In the genomic region with DNA sequence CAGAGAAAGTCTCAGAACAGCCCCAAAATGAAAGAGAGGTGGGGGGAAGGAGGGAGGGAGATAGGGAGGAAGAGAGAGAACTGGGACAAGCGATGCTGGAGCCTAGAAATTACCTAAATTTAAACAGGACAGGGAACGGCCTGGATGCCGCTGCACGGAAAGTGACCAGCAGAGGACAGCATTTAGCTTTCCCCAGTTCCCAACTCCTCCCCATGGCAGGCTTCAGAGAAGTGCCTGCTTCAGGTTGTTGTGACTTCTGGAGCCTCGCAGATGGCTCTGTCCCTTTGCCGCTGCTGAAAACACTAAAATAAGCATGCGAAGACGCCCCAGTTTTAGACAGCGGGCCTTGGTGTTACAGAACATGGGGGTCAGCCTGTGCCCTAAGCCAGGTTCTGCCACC, we compare ENCODE assay signal across 8 mouse cellular contexts. TPM values are rescaled to one million over a fixed set of nuclear protein-coding genes. Genes with fewer than 3 reads are reported as not detected.
DNase-seq lines count a peak whose midpoint lies in the region; ATAC-seq and TF ChIP-seq lines count a peak whose summit lies in the region.

No protein-coding gene starts in this region.

- WGBS in kidney, embryonic 14.5 days = 6% methylated on average over 9 of the region's 9 CpGs
- 15% methylated on average over 9 of the region's 9 CpGs for WGBS in liver, embryonic 14.5 days (ENCODE audit: insufficient replicate concordance)
- 8% methylated on average over 9 of the region's 9 CpGs for WGBS in neural tube, embryonic 13.5 days

- TF ChIP-seq POLR2A in cortical plate, adult 2 months (IDR thresholded peaks at IDR 0.05; ENCODE audit: extremely low read depth, insufficient read depth, low read length) = no peak

- TF ChIP-seq CTCF in cortical plate, adult 2 months (IDR thresholded peaks at IDR 0.05; ENCODE audit: extremely low read depth, insufficient read depth, low read length) = peak; percentile 98
- peak; percentile 82 for TF ChIP-seq CTCF in liver, embryonic 14.5 days (IDR thresholded peaks at IDR 0.05; ENCODE audit: low read depth)

- no peaks in the 10 kb centered on the region for H3K9me3 ChIP-seq in kidney, embryonic 14.5 days (ENCODE audit: control insufficient read depth, low read length)
- H3K9me3 ChIP-seq in liver, embryonic 14.5 days (ENCODE audit: control insufficient read depth, low read length) = no peaks in the 10 kb centered on the region
- H3K9me3 ChIP-seq in neural tube, embryonic 13.5 days = no peaks in the 10 kb centered on the region

- no peaks in the 10 kb centered on the region for H3K4me1 ChIP-seq in cortical plate, adult 2 months (ENCODE audit: control insufficient read depth, insufficient read depth, low read length)
- no peaks in the 10 kb centered on the region for H3K4me1 ChIP-seq in kidney, embryonic 14.5 days (ENCODE audit: control insufficient read depth, insufficient read depth, low read length)
- H3K4me1 ChIP-seq in liver, embryonic 14.5 days (replicated peaks; ENCODE audit: control insufficient read depth in 2 of 2, insufficient read depth in 2 of 2, low read length in 1 of 2) = peaks cover 0 to 2% of the 10 kb centered on the region in 2 experiments; a peak in 1 of 4 replicates
- no peaks in the 10 kb centered on the region; the same call in 1 of the 2 replicates for H3K4me1 ChIP-seq in neural tube, embryonic 13.5 days (replicated peaks)

- no peaks in the 10 kb centered on the region for H3K27me3 ChIP-seq in kidney, embryonic 14.5 days (ENCODE audit: control insufficient read depth, insufficient read depth, low read length)
- no peaks in the 10 kb centered on the region for H3K27me3 ChIP-seq in liver, embryonic 14.5 days (ENCODE audit: control insufficient read depth, insufficient read depth, low read length)
- H3K27me3 ChIP-seq in neural tube, embryonic 13.5 days = no peaks in the 10 kb centered on the region

- H3K27ac ChIP-seq in cortical plate, adult 2 months (ENCODE audit: insufficient read depth, low read length) = no peak overlapping the region
- no peak overlapping the region for H3K27ac ChIP-seq in kidney, embryonic 14.5 days (ENCODE audit: low read depth, low read length)
- H3K27ac ChIP-seq in liver, embryonic 14.5 days = no peak overlapping the region
- no peak overlapping the region for H3K27ac ChIP-seq in neural tube, embryonic 13.5 days (replicated peaks)

- no peak overlapping the region for H3K4me3 ChIP-seq in cortical plate, adult 2 months (ENCODE audit: insufficient read depth, low read length)
- H3K4me3 ChIP-seq in kidney, embryonic 14.5 days (ENCODE audit: low read length) = no peak overlapping the region
- H3K4me3 ChIP-seq in liver, embryonic 14.5 days (ENCODE audit: insufficient read depth in 1 of 2, low read depth in 2 of 2, low read length in 2 of 2) = no peak overlapping the region
- H3K4me3 ChIP-seq in neural tube, embryonic 13.5 days = no peak overlapping the region

- ATAC-seq in kidney, embryonic 14.5 days (ENCODE audit: low FRiP score, low TSS enrichment) = peak; percentile 73; the same call in 1 of the 2 replicates
- no peak for ATAC-seq in liver, embryonic 14.5 days (ENCODE audit: insufficient read depth)
- ATAC-seq in neural tube, embryonic 13.5 days (ENCODE audit: low read depth) = peak; percentile 71; the same call in 1 of the 2 replicates

- no peaks in the 10 kb centered on the region for H3K36me3 ChIP-seq in kidney, embryonic 14.5 days (ENCODE audit: control insufficient read depth, insufficient read depth, low read length)
- no peaks in the 10 kb centered on the region for H3K36me3 ChIP-seq in liver, embryonic 14.5 days (replicated peaks; ENCODE audit: control insufficient read depth, insufficient read depth, low read depth)
- H3K36me3 ChIP-seq in neural tube, embryonic 13.5 days = no peaks in the 10 kb centered on the region

- H3K4me2 ChIP-seq in kidney, embryonic 14.5 days (replicated peaks; ENCODE audit: low read depth, low read length) = no peak overlapping the region
- H3K4me2 ChIP-seq in liver, embryonic 14.5 days (ENCODE audit: low read depth) = no peak overlapping the region
- H3K4me2 ChIP-seq in neural tube, embryonic 13.5 days = no peak overlapping the region

- no peak overlapping the region for H3K9ac ChIP-seq in kidney, embryonic 14.5 days (ENCODE audit: low read depth, low read length)
- no peak overlapping the region for H3K9ac ChIP-seq in liver, embryonic 14.5 days (replicated peaks)
- H3K9ac ChIP-seq in neural tube, embryonic 13.5 days = no peak overlapping the region

- TF ChIP-seq EP300 in liver, embryonic 14.5 days (IDR thresholded peaks at IDR 0.05; ENCODE audit: low read depth) = no peak

- DNase-seq in A20 (ENCODE audit: low read depth, low spot score) = peak; percentile 48
- DNase-seq in T-cell, adult 2 months (ENCODE audit: low spot score) = peak; percentile 14
- peak; percentile 63 to 67 for DNase-seq in gastrocnemius, postnatal 36 days
- no peak for DNase-seq in liver, embryonic 14.5 days (ENCODE audit: low read depth in 3 of 3, low spot score in 3 of 3)
- DNase-seq in thymus, postnatal 4 days = peak; percentile 74

- intact Hi-C loops in gastrocnemius, postnatal 36 days (cut with DNase I) = loop anchor here (2.0 to 10.0 kb wide), 2 partner anchors 14 to 58 kb away; no protein-coding TSS in a partner anchor

RNA-seq across cellular contexts. Expression of gene Anxa11, which starts 25.5 kb away (rescaled TPM):
- polyA plus RNA-seq in cortical plate, adult 2 months (2012; rRNA removed) = 32.7 and 37.3 TPM in 2 replicates
- 10 to 100 TPM; 90.7 to 93.7 TPM for total RNA-seq in gastrocnemius, postnatal 36 days (2021)
- polyA plus RNA-seq in kidney, embryonic 14.5 days (2014; fragmentation: Nextera tagmentation; extraction: Ambion mirVana) = 29.1 and 44.5 TPM in 2 replicates
- 4.4 and 4.9 TPM in 2 replicates for polyA plus RNA-seq in liver, embryonic 14.5 days (2012; rRNA removed)
- polyA plus RNA-seq in liver, embryonic 14.5 days (2014; fragmentation: Nextera tagmentation; extraction: Ambion mirVana) = 7.2 and 8.7 TPM in 2 replicates
- polyA plus RNA-seq in neural tube, embryonic 13.5 days (2015; fragmentation: Nextera tagmentation; extraction: Ambion mirVana) = 3.1 and 3.7 TPM in 2 replicates

RNA-seq across cellular contexts. Expression of gene Zcchc24, which starts 47.6 kb away (rescaled TPM):
- 51.8 and 52.1 TPM in 2 replicates for polyA plus RNA-seq in cortical plate, adult 2 months (2012; rRNA removed)
- total RNA-seq in gastrocnemius, postnatal 36 days (2021) = 10 to 100 TPM; 38.4 to 49.4 TPM
- 17.0 and 24.0 TPM in 2 replicates for polyA plus RNA-seq in kidney, embryonic 14.5 days (2014; fragmentation: Nextera tagmentation; extraction: Ambion mirVana)
- 5.1 and 5.7 TPM in 2 replicates for polyA plus RNA-seq in liver, embryonic 14.5 days (2012; rRNA removed)
- 5.7 and 6.6 TPM in 2 replicates for polyA plus RNA-seq in liver, embryonic 14.5 days (2014; fragmentation: Nextera tagmentation; extraction: Ambion mirVana)
- polyA plus RNA-seq in neural tube, embryonic 13.5 days (2015; fragmentation: Nextera tagmentation; extraction: Ambion mirVana) = 14.2 and 16.7 TPM in 2 replicates

Comparison
In these comparisons a context has a peak if more than half of its experiments do, and no peak if none do; other contexts are left out.
1. DNase-seq: peak in A20 (single experiment), T-cell, adult 2 months (single experiment), gastrocnemius, postnatal 36 days (2 of 2) and thymus, postnatal 4 days (single experiment); none in liver, embryonic 14.5 days (0 of 3).